In genomic region chr12:83949776-83950492, GRCm38 (mm10) we compare ENCODE assay signal across 8 mouse cellular contexts. TPM values are rescaled to one million over a fixed set of nuclear protein-coding genes. Genes with fewer than 3 reads are reported as not detected.
DNase-seq lines count a peak whose midpoint lies in the region; ATAC-seq and TF ChIP-seq lines count a peak whose summit lies in the region.

No protein-coding gene starts in this region.

- peak overlapping the region; percentile 81 for H3K4me3 ChIP-seq in heart, embryonic 13.5 days
- peak overlapping the region; percentile 49 for H3K4me3 ChIP-seq in ES-Bruce4 (ENCODE audit: low read depth, low read length)
- H3K4me3 ChIP-seq in hindbrain, embryonic 13.5 days, result peak overlapping the region; percentile 89
- H3K4me3 ChIP-seq in midbrain, embryonic 11.5 days (ENCODE audit: low read depth, low read length), result peak overlapping the region; percentile 66

- H3K9me3 ChIP-seq in heart, embryonic 13.5 days, result no peaks in the 10 kb centered on the region
- H3K9me3 ChIP-seq in ES-Bruce4 (replicated peaks; ENCODE audit: control insufficient read depth, insufficient read depth, low read length, poor library complexity, severe bottlenecking), result no peaks in the 10 kb centered on the region
- no peaks in the 10 kb centered on the region for H3K9me3 ChIP-seq in hindbrain, embryonic 13.5 days
- no peaks in the 10 kb centered on the region for H3K9me3 ChIP-seq in midbrain, embryonic 11.5 days (ENCODE audit: control insufficient read depth, low read length)

- DNase-seq in heart, postnatal 14 days, result no peak
- no peak for DNase-seq in midbrain, embryonic 11.5 days (ENCODE audit: low spot score, missing footprints)
- no peak for DNase-seq in yolk sac, embryonic 10.5 days (ENCODE audit: low spot score)
- no peak for DNase-seq in right cerebral cortex, adult 18-20 months
- DNase-seq in gastrocnemius, postnatal 4 days (ENCODE audit: low spot score in 2 of 2), result no peak

- H3K4me2 ChIP-seq in heart, embryonic 13.5 days, result peak overlapping the region; percentile 99
- H3K4me2 ChIP-seq in hindbrain, embryonic 13.5 days, result peak overlapping the region; percentile 85
- H3K4me2 ChIP-seq in midbrain, embryonic 11.5 days, result peak overlapping the region; percentile 91

- no peak for TF ChIP-seq POLR2A in ES-Bruce4 (IDR thresholded peaks at IDR 0.05; ENCODE audit: insufficient read depth, low read length)

- H3K4me1 ChIP-seq in heart, embryonic 13.5 days, result peaks cover 37% of the 10 kb centered on the region
- H3K4me1 ChIP-seq in ES-Bruce4 (ENCODE audit: control insufficient read depth, insufficient read depth, low read length), result peaks cover 4% of the 10 kb centered on the region
- peaks cover 36% of the 10 kb centered on the region for H3K4me1 ChIP-seq in hindbrain, embryonic 13.5 days (replicated peaks)
- H3K4me1 ChIP-seq in midbrain, embryonic 11.5 days (ENCODE audit: control insufficient read depth, insufficient read depth, low read length), result peaks cover 18% of the 10 kb centered on the region

- H3K9ac ChIP-seq in heart, embryonic 13.5 days, result peak overlapping the region; percentile 93
- H3K9ac ChIP-seq in ES-Bruce4 (ENCODE audit: low read depth, poor library complexity, severe bottlenecking), result peak overlapping the region; percentile 75
- H3K9ac ChIP-seq in hindbrain, embryonic 13.5 days, result peak overlapping the region; percentile 89
- H3K9ac ChIP-seq in midbrain, embryonic 11.5 days (ENCODE audit: low read length), result peak overlapping the region; percentile 78

- H3K36me3 ChIP-seq in heart, embryonic 13.5 days, result peaks cover 21% of the 10 kb centered on the region
- H3K36me3 ChIP-seq in ES-Bruce4 (ENCODE audit: control insufficient read depth, insufficient read depth, low read length, poor library complexity, severe bottlenecking), result peaks cover 9% of the 10 kb centered on the region
- peaks cover 10% of the 10 kb centered on the region for H3K36me3 ChIP-seq in hindbrain, embryonic 13.5 days
- H3K36me3 ChIP-seq in midbrain, embryonic 11.5 days (ENCODE audit: control insufficient read depth, insufficient read depth, low read length), result peaks cover 5% of the 10 kb centered on the region; the same call in 1 of the 2 replicates

- no peaks in the 10 kb centered on the region for H3K27me3 ChIP-seq in heart, embryonic 13.5 days (replicated peaks)
- H3K27me3 ChIP-seq in ES-Bruce4 (ENCODE audit: control insufficient read depth, insufficient read depth, low read length, poor library complexity, severe bottlenecking), result no peaks in the 10 kb centered on the region
- H3K27me3 ChIP-seq in hindbrain, embryonic 13.5 days, result no peaks in the 10 kb centered on the region
- H3K27me3 ChIP-seq in midbrain, embryonic 11.5 days (ENCODE audit: control insufficient read depth, insufficient read depth, low read length), result no peaks in the 10 kb centered on the region

- 22% methylated on average over 11 of the region's 11 CpGs for WGBS in heart, embryonic 13.5 days
- WGBS in hindbrain, embryonic 13.5 days, result 31% methylated on average over 11 of the region's 11 CpGs
- 30% methylated on average over 11 of the region's 11 CpGs for WGBS in midbrain, embryonic 11.5 days

- no peak for ATAC-seq in heart, embryonic 13.5 days (ENCODE audit: extremely low read depth, insufficient number of reproducible peaks, low FRiP score, low TSS enrichment)
- no peak for ATAC-seq in hindbrain, embryonic 13.5 days (ENCODE audit: low FRiP score)
- no peak for ATAC-seq in midbrain, embryonic 11.5 days (ENCODE audit: low FRiP score)

- TF ChIP-seq CTCF in ES-Bruce4 (IDR thresholded peaks at IDR 0.05; ENCODE audit: low read depth, low read length), result no peak

- peak overlapping the region; percentile 78; the same call in 1 of the 2 replicates for H3K27ac ChIP-seq in heart, embryonic 13.5 days (replicated peaks)
- H3K27ac ChIP-seq in ES-Bruce4 (ENCODE audit: insufficient read depth, low read length), result no peak overlapping the region
- H3K27ac ChIP-seq in hindbrain, embryonic 13.5 days, result no peak overlapping the region
- no peak overlapping the region for H3K27ac ChIP-seq in midbrain, embryonic 11.5 days (ENCODE audit: low read depth, low read length)

- TF ChIP-seq EP300 in ES-Bruce4 (IDR thresholded peaks at IDR 0.05; ENCODE audit: insufficient read depth, low read depth, low read length), result no peak

- intact Hi-C loops in heart, postnatal 14 days (cut with DNase I), result loop anchor here (2.0 kb wide), 1 partner anchor 29 kb away; the partner anchor contains the start of gene Numb

RNA-seq across cellular contexts. Expression of gene Riox1, which starts 0.5 kb away (rescaled TPM):
- polyA plus RNA-seq in heart, embryonic 13.5 days (2015; fragmentation: Nextera tagmentation; extraction: Ambion mirVana), result 8.3 and 8.7 TPM in 2 replicates
- total RNA-seq in heart, postnatal 14 days (2021), result 1 to 10 TPM; 5.0 to 5.9 TPM
- polyA plus RNA-seq in ES-Bruce4 (2011; ENCODE audit: insufficient read depth, insufficient read length, low read depth, missing spikeins), result 13.0 and 13.7 TPM in 2 replicates
- polyA plus RNA-seq in hindbrain, embryonic 13.5 days (2015; fragmentation: Nextera tagmentation; extraction: Ambion mirVana), result 10.0 and 10.8 TPM in 2 replicates
- polyA plus RNA-seq in midbrain, embryonic 11.5 days (2014; fragmentation: Nextera tagmentation; extraction: Ambion mirVana), result 13.6 and 15.3 TPM in 2 replicates
- total RNA-seq in gastrocnemius, postnatal 4 days (2021), result 1 to 10 TPM; 5.6 to 6.2 TPM

RNA-seq across cellular contexts. Expression of gene Numb, which starts 28.2 kb away (rescaled TPM):
- polyA plus RNA-seq in heart, embryonic 13.5 days (2015; fragmentation: Nextera tagmentation; extraction: Ambion mirVana), result 28.1 and 32.2 TPM in 2 replicates
- total RNA-seq in heart, postnatal 14 days (2021), result 10 to 100 TPM; 37.2 to 38.0 TPM
- polyA plus RNA-seq in ES-Bruce4 (2011; ENCODE audit: insufficient read depth, insufficient read length, low read depth, missing spikeins), result 43.5 and 47.3 TPM in 2 replicates
- polyA plus RNA-seq in hindbrain, embryonic 13.5 days (2015; fragmentation: Nextera tagmentation; extraction: Ambion mirVana), result 19.9 and 25.6 TPM in 2 replicates
- polyA plus RNA-seq in midbrain, embryonic 11.5 days (2014; fragmentation: Nextera tagmentation; extraction: Ambion mirVana), result 27.2 and 27.8 TPM in 2 replicates
- total RNA-seq in gastrocnemius, postnatal 4 days (2021), result 10 to 100 TPM; 26.5 to 28.8 TPM

RNA-seq across cellular contexts. Expression of gene Heatr4, which starts 34.7 kb away (rescaled TPM):
- not detected in 2 replicates for polyA plus RNA-seq in heart, embryonic 13.5 days (2015; fragmentation: Nextera tagmentation; extraction: Ambion mirVana)
- total RNA-seq in heart, postnatal 14 days (2021), result not detected
- not detected in 2 replicates for polyA plus RNA-seq in ES-Bruce4 (2011; ENCODE audit: insufficient read depth, insufficient read length, low read depth, missing spikeins)
- not detected in 2 replicates for polyA plus RNA-seq in hindbrain, embryonic 13.5 days (2015; fragmentation: Nextera tagmentation; extraction: Ambion mirVana)
- not detected in 2 replicates for polyA plus RNA-seq in midbrain, embryonic 11.5 days (2014; fragmentation: Nextera tagmentation; extraction: Ambion mirVana)
- total RNA-seq in gastrocnemius, postnatal 4 days (2021), result not detected

RNA-seq across cellular contexts. Expression of gene Acot2, which starts 37.7 kb away (rescaled TPM):
- 55.7 and 61.2 TPM in 2 replicates for polyA plus RNA-seq in heart, embryonic 13.5 days (2015; fragmentation: Nextera tagmentation; extraction: Ambion mirVana)
- total RNA-seq in heart, postnatal 14 days (2021), result 100 to 1,000 TPM; 146 to 155 TPM
- polyA plus RNA-seq in ES-Bruce4 (2011; ENCODE audit: insufficient read depth, insufficient read length, low read depth, missing spikeins), result 6.5 and 6.7 TPM in 2 replicates
- 14.7 and 17.0 TPM in 2 replicates for polyA plus RNA-seq in hindbrain, embryonic 13.5 days (2015; fragmentation: Nextera tagmentation; extraction: Ambion mirVana)
- 11.6 and 13.2 TPM in 2 replicates for polyA plus RNA-seq in midbrain, embryonic 11.5 days (2014; fragmentation: Nextera tagmentation; extraction: Ambion mirVana)
- 10 to 100 TPM; 20.4 to 24.4 TPM for total RNA-seq in gastrocnemius, postnatal 4 days (2021)

RNA-seq across cellular contexts. Expression of gene Acot1, which starts 59.4 kb away (rescaled TPM):
- 20.8 and 22.4 TPM in 2 replicates for polyA plus RNA-seq in heart, embryonic 13.5 days (2015; fragmentation: Nextera tagmentation; extraction: Ambion mirVana)
- 10 to 100 TPM; 70.0 to 79.3 TPM for total RNA-seq in heart, postnatal 14 days (2021)
- polyA plus RNA-seq in ES-Bruce4 (2011; ENCODE audit: insufficient read depth, insufficient read length, low read depth, missing spikeins), result 36.4 and 48.7 TPM in 2 replicates
- 77.9 and 83.6 TPM in 2 replicates for polyA plus RNA-seq in hindbrain, embryonic 13.5 days (2015; fragmentation: Nextera tagmentation; extraction: Ambion mirVana)
- polyA plus RNA-seq in midbrain, embryonic 11.5 days (2014; fragmentation: Nextera tagmentation; extraction: Ambion mirVana), result 47.5 and 48.5 TPM in 2 replicates
- total RNA-seq in gastrocnemius, postnatal 4 days (2021), result 10 to 100 TPM; 18.4 to 21.5 TPM
